Mouse (Mus musculus): Measurements from ENCODE around the gene Zbtb16. TPM values are rescaled to one million over a fixed set of nuclear protein-coding genes. Genes with fewer than 3 reads are reported as not detected.

Gene Zbtb16
- polyA plus RNA-seq, 1 experiment from 2014 or later: 6.9 TPM

- H3K27ac ChIP-seq: no peak overlapping the region
- 0 out of 2 replicates have a peak, but pooled peaks cover 3% of the 10 kb centered on the region for H3K36me3 ChIP-seq
- 0 out of 2 replicates have a peak overlapping the region, but pooled peaks have one; percentile 13 for H3K9ac ChIP-seq
- H3K4me2 ChIP-seq (replicated peaks): peak overlapping the region; percentile 99
- WGBS: 3% methylated on average over 14 of the region's 14 CpGs
- ATAC-seq (ENCODE audit: low FRiP score): no peak
- H3K4me3 ChIP-seq: peak overlapping the region; percentile 73; the same call in 1 of the 2 replicates
- H3K27me3 ChIP-seq: peaks cover 23% of the 10 kb centered on the region
- no peaks in the 10 kb centered on the region for H3K9me3 ChIP-seq (replicated peaks)
- peaks cover 37% of the 10 kb centered on the region for H3K4me1 ChIP-seq
These were observed 1.2 kb upstream of the Zbtb16 start for GRCm38 (mm10) chr9:48837181-48837580.

GRCm38 (mm10) chr9:48836566-48836930 is 526 bp upstream of the Zbtb16 start:
- Histone ChIP-seq H3K27me3 (peaks cover 27% of the 10 kb centered on the region), H3K4me2 (replicated peaks) (peak overlapping the region; percentile 99), H3K9me3 (replicated peaks) (no peaks in the 10 kb centered on the region), H3K4me3 (peak overlapping the region; percentile 73), H3K36me3 (peaks cover 3% of the 10 kb centered on the region; the same call in 1 of the 2 replicates), H3K9ac (peak overlapping the region; percentile 78), H3K4me1 (peaks cover 42% of the 10 kb centered on the region), H3K27ac (peak overlapping the region; percentile 62)
- 1% methylated on average over 12 of the region's 12 CpGs for WGBS
- no peak for ATAC-seq (ENCODE audit: low FRiP score)

- ATAC-seq (ENCODE audit: low FRiP score): 0 out of 2 replicates have a peak, but pooled peaks have one; percentile 21
- WGBS: under 1% methylated on average over 64 of the region's 65 CpGs
These were observed 1.2 kb downstream of the Zbtb16 start for GRCm38 (mm10) chr9:48834541-48835411.

GRCm38 (mm10) chr9:48834006-48834405 is 2.0 kb downstream of the Zbtb16 start:
- no peak overlapping the region for H3K27ac ChIP-seq
- peaks cover 27% of the 10 kb centered on the region for H3K27me3 ChIP-seq
- ATAC-seq (ENCODE audit: low FRiP score): no peak
- H3K4me2 ChIP-seq (replicated peaks): peak overlapping the region; percentile 99
- H3K4me1 ChIP-seq: peaks cover 44% of the 10 kb centered on the region
- peaks cover 3% of the 10 kb centered on the region; the same call in 1 of the 2 replicates for H3K36me3 ChIP-seq
- no peak overlapping the region for H3K9ac ChIP-seq
- no peaks in the 10 kb centered on the region for H3K9me3 ChIP-seq (replicated peaks)
- peak overlapping the region; percentile 73 for H3K4me3 ChIP-seq
- WGBS: 25% methylated on average over 4 of the region's 4 CpGs

More at GRCm38 (mm10) chr9:48834541-48835411, 1.2 kb downstream of the Zbtb16 start:
- Histone ChIP-seq H3K9ac (peak overlapping the region; percentile 78), H3K27me3 (peaks cover 27% of the 10 kb centered on the region), H3K27ac (no peak overlapping the region), H3K4me2 (replicated peaks) (peak overlapping the region; percentile 99), H3K4me3 (peak overlapping the region; percentile 73), H3K36me3 (peaks cover 3% of the 10 kb centered on the region; the same call in 1 of the 2 replicates), H3K9me3 (replicated peaks) (no peaks in the 10 kb centered on the region), H3K4me1 (peaks cover 44% of the 10 kb centered on the region)

- Histone ChIP-seq H3K9ac (no peak overlapping the region), H3K4me3 (no peak overlapping the region), H3K36me3 (peaks cover 3% of the 10 kb centered on the region; the same call in 1 of the 2 replicates), H3K4me1 (peaks cover 44% of the 10 kb centered on the region), H3K9me3 (replicated peaks) (no peaks in the 10 kb centered on the region), H3K27ac (no peak overlapping the region), H3K4me2 (replicated peaks) (peak overlapping the region; percentile 99; the same call in 1 of the 2 replicates), H3K27me3 (peaks cover 24% of the 10 kb centered on the region)
- WGBS: 88% methylated on average over 11 of the region's 11 CpGs
- no peak for ATAC-seq (ENCODE audit: low FRiP score)
These were observed 2.5 kb downstream of the Zbtb16 start for GRCm38 (mm10) chr9:48833493-48833892.

GRCm38 (mm10) chr9:48832473-48833100 is 3.4 kb downstream of the Zbtb16 start:
- 92% methylated on average over 20 of the region's 20 CpGs for WGBS
- ATAC-seq (ENCODE audit: low FRiP score): no peak
- Histone ChIP-seq H3K36me3 (peaks cover 3% of the 10 kb centered on the region; the same call in 1 of the 2 replicates), H3K4me3 (no peak overlapping the region), H3K9me3 (replicated peaks) (no peaks in the 10 kb centered on the region), H3K27me3 (peaks cover 19% of the 10 kb centered on the region), H3K4me2 (replicated peaks) (no peak overlapping the region), H3K4me1 (peaks cover 36% of the 10 kb centered on the region), H3K9ac (no peak overlapping the region), H3K27ac (no peak overlapping the region)

- Histone ChIP-seq H3K27ac (no peak overlapping the region), H3K9ac (no peak overlapping the region), H3K27me3 (peaks cover 17% of the 10 kb centered on the region), H3K9me3 (replicated peaks) (no peaks in the 10 kb centered on the region), H3K4me2 (replicated peaks) (no peak overlapping the region), H3K36me3 (peaks cover 3% of the 10 kb centered on the region; the same call in 1 of the 2 replicates), H3K4me1 (peaks cover 29% of the 10 kb centered on the region), H3K4me3 (no peak overlapping the region)
- ATAC-seq (ENCODE audit: low FRiP score): no peak
- WGBS: 81% methylated on average over 22 of the region's 23 CpGs
These were observed 4.2 kb downstream of the Zbtb16 start for GRCm38 (mm10) chr9:48831560-48832460.

GRCm38 (mm10) chr9:48828839-48829238 is 7.2 kb downstream of the Zbtb16 start:
- Histone ChIP-seq H3K4me1 (peaks cover 23% of the 10 kb centered on the region), H3K27me3 (peaks cover 12% of the 10 kb centered on the region), H3K4me3 (no peak overlapping the region), H3K36me3 (peaks cover 3% of the 10 kb centered on the region; the same call in 1 of the 2 replicates), H3K27ac (no peak overlapping the region), H3K9me3 (replicated peaks) (no peaks in the 10 kb centered on the region), H3K4me2 (replicated peaks) (no peak overlapping the region), H3K9ac (no peak overlapping the region)
- ATAC-seq (ENCODE audit: low FRiP score): no peak
- 85% methylated on average over 7 of the region's 7 CpGs for WGBS

- WGBS: 86% methylated on average over 7 of the region's 7 CpGs
- Histone ChIP-seq H3K4me2 (replicated peaks) (no peak overlapping the region), H3K4me1 (peaks cover 31% of the 10 kb centered on the region), H3K9me3 (replicated peaks) (no peaks in the 10 kb centered on the region), H3K4me3 (no peak overlapping the region), H3K36me3 (no peaks in the 10 kb centered on the region; the same call in 1 of the 2 replicates), H3K9ac (no peak overlapping the region), H3K27ac (no peak overlapping the region), H3K27me3 (no peaks in the 10 kb centered on the region)
- no peak for ATAC-seq (ENCODE audit: low FRiP score)
These were observed 9.6 kb downstream of the Zbtb16 start for GRCm38 (mm10) chr9:48826377-48826889.

- no peak overlapping the region for H3K4me2 ChIP-seq (replicated peaks)
- 72% methylated on average over 12 of the region's 12 CpGs for WGBS
- H3K27ac ChIP-seq: no peak overlapping the region
- no peak overlapping the region for H3K9ac ChIP-seq
- H3K9me3 ChIP-seq (replicated peaks): no peaks in the 10 kb centered on the region
- no peak for ATAC-seq (ENCODE audit: low FRiP score)
- H3K27me3 ChIP-seq: no peaks in the 10 kb centered on the region
- no peaks in the 10 kb centered on the region for H3K36me3 ChIP-seq
- peaks cover 41% of the 10 kb centered on the region for H3K4me1 ChIP-seq
- no peak overlapping the region for H3K4me3 ChIP-seq
These were observed 11.4 kb downstream of the Zbtb16 start for GRCm38 (mm10) chr9:48824533-48825130.

GRCm38 (mm10) chr9:48823851-48824250 is 12.2 kb downstream of the Zbtb16 start:
- H3K4me2 ChIP-seq (replicated peaks): no peak overlapping the region
- 39% methylated on average over 6 of the region's 6 CpGs for WGBS
- no peak overlapping the region for H3K9ac ChIP-seq

More at GRCm38 (mm10) chr9:48823851-48824250, 12.2 kb downstream of the Zbtb16 start:
- Histone ChIP-seq H3K4me1 (peaks cover 41% of the 10 kb centered on the region), H3K9me3 (replicated peaks) (no peaks in the 10 kb centered on the region), H3K27ac (no peak overlapping the region), H3K36me3 (no peaks in the 10 kb centered on the region), H3K4me3 (no peak overlapping the region), H3K27me3 (no peaks in the 10 kb centered on the region)
- no peak for ATAC-seq (ENCODE audit: low FRiP score)

All from hindbrain, embryonic 12.5 days (tissue).